Mouse (Mus musculus): ENCODE measurements at regions not wholly inside any gene's neighbourhood (a gene's known extent, or its start where the extent isn't known, plus 50 kb on each side); places are given as distances from the start of the nearest gene placed in this dataset.

DNA sequence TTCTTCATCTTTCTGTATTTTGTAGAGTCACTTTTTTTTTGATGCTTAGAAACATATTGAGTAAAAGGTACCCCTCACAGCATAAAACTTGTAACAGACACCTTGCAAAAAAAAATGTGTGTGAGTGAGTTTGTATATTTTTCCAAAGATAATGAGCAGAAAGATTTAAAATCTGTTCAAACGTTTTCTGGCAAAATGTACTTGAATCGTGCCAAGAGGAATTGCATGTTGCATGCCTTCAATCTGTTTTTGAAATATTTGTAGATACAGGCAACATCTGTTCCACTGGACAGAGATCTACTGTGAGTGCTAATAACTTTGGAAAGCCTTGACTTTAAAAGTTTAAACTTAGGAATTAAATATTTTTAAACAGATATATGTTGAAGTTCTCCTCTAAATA lies 143.5 kb upstream of the Ube2e3 start:
- Histone ChIP-seq H3K36me3 (ENCODE audit: control insufficient read depth, insufficient read depth, low read length) (no peaks in the 10 kb centered on the region), H3K4me3 (replicated peaks; ENCODE audit: low read length) (no peak overlapping the region), H3K9me3 (ENCODE audit: control insufficient read depth, low read length) (no peaks in the 10 kb centered on the region), H3K9ac (ENCODE audit: low read depth, low read length, severe bottlenecking) (no peak overlapping the region), H3K4me2 (replicated peaks; ENCODE audit: low read depth, low read length, severe bottlenecking) (no peak overlapping the region), H3K27ac (replicated peaks; ENCODE audit: low read depth, low read length) (no peak overlapping the region), H3K27me3 (ENCODE audit: control insufficient read depth, insufficient read depth, low read length) (no peaks in the 10 kb centered on the region), H3K4me1 (ENCODE audit: control insufficient read depth, insufficient read depth, low read length) (no peaks in the 10 kb centered on the region)
- no peak for DNase-seq (ENCODE audit: low spot score)
- ATAC-seq (ENCODE audit: low FRiP score, low read depth), result no peak
- 40% methylated on average over 2 of the region's 2 CpGs for WGBS
- no peak for TF ChIP-seq POLR2A (IDR thresholded peaks at IDR 0.05; ENCODE audit: borderline replicate concordance, extremely low read depth, insufficient read depth, insufficient read length)

- no peaks in the 10 kb centered on the region for H3K9me3 ChIP-seq (ENCODE audit: control insufficient read depth, low read length)
- H3K36me3 ChIP-seq (ENCODE audit: control insufficient read depth, insufficient read depth, low read length), result no peaks in the 10 kb centered on the region
- TF ChIP-seq POLR2A (IDR thresholded peaks at IDR 0.05; ENCODE audit: borderline replicate concordance, extremely low read depth, insufficient read depth, insufficient read length), result no peak
- 91% methylated on average over 3 of the region's 3 CpGs for WGBS
- no peak for DNase-seq (ENCODE audit: low spot score)
- H3K4me3 ChIP-seq (replicated peaks; ENCODE audit: low read length), result no peak overlapping the region
- no peaks in the 10 kb centered on the region for H3K4me1 ChIP-seq (ENCODE audit: control insufficient read depth, insufficient read depth, low read length)
- H3K27me3 ChIP-seq (ENCODE audit: control insufficient read depth, insufficient read depth, low read length), result no peaks in the 10 kb centered on the region
- no peak overlapping the region for H3K27ac ChIP-seq (replicated peaks; ENCODE audit: low read depth, low read length)
- H3K9ac ChIP-seq (ENCODE audit: low read depth, low read length, severe bottlenecking), result no peak overlapping the region
- ATAC-seq (ENCODE audit: low FRiP score, low read depth), result no peak
- no peak overlapping the region for H3K4me2 ChIP-seq (replicated peaks; ENCODE audit: low read depth, low read length, severe bottlenecking)
These were observed 144.5 kb upstream of the Ube2e3 start for GRCm38 (mm10) chr2:78723423-78723822.

DNA sequence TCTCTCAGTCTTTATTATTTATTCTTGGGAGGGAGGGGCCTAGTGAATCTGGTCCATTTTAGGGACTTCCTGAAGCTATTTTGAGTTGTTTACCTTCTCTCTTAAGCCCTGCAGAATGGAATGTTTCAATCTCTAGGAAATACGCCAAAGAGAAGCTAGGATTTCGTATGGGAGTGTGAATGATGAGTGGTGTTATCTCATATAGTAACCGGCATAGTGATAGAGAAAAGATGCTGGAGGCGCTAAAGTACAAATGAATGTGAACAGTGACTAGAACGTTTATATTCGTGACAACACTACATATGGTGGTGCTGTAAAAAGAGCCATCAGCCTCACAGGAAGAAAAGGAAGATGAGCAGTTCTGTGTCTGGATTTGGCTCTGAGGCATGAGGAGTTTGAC lies 145.2 kb upstream of the Ube2e3 start:
- no peak for TF ChIP-seq POLR2A (IDR thresholded peaks at IDR 0.05; ENCODE audit: borderline replicate concordance, extremely low read depth, insufficient read depth, insufficient read length)
- H3K4me2 ChIP-seq (replicated peaks; ENCODE audit: low read depth, low read length, severe bottlenecking), result no peak overlapping the region
- H3K4me1 ChIP-seq (ENCODE audit: control insufficient read depth, insufficient read depth, low read length), result no peaks in the 10 kb centered on the region
- H3K9ac ChIP-seq (ENCODE audit: low read depth, low read length, severe bottlenecking), result no peak overlapping the region
- ATAC-seq (ENCODE audit: low FRiP score, low read depth) (no peak), DNase-seq (ENCODE audit: low spot score) (no peak)
- no peaks in the 10 kb centered on the region for H3K27me3 ChIP-seq (ENCODE audit: control insufficient read depth, insufficient read depth, low read length)
- no peak overlapping the region for H3K27ac ChIP-seq (replicated peaks; ENCODE audit: low read depth, low read length)
- H3K9me3 ChIP-seq (ENCODE audit: control insufficient read depth, low read length), result no peaks in the 10 kb centered on the region
- H3K36me3 ChIP-seq (ENCODE audit: control insufficient read depth, insufficient read depth, low read length), result no peaks in the 10 kb centered on the region
- 83% methylated on average over 6 of the region's 6 CpGs for WGBS
- no peak overlapping the region for H3K4me3 ChIP-seq (replicated peaks; ENCODE audit: low read length)

DNA sequence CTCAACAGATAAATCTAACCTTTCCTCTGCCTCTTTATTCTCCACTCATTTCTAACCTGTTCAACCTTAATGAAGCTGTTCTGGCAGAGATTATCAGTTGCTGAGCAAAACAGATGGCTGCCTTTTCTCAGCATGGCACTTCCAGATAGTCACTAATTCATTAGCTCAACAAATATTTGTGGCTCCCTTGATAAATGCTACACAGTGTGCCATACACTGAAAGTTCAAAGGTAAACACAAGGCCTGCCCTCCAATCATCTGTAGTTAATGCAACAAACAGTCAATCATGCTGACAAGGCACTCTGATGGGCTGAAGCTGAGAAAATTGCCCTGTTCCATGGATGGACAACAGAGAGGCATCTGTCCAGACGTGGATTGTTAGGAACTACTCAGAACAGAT lies 149.4 kb upstream of the Ube2e3 start:
- 20% methylated on average over 1 of the region's 1 CpGs for WGBS
- no peaks in the 10 kb centered on the region for H3K9me3 ChIP-seq (ENCODE audit: control insufficient read depth, low read length)
- DNase-seq (ENCODE audit: low spot score) (no peak), ATAC-seq (ENCODE audit: low FRiP score, low read depth) (no peak)
- H3K4me3 ChIP-seq (replicated peaks; ENCODE audit: low read length), result no peak overlapping the region
- no peaks in the 10 kb centered on the region for H3K4me1 ChIP-seq (ENCODE audit: control insufficient read depth, insufficient read depth, low read length)
- H3K27me3 ChIP-seq (ENCODE audit: control insufficient read depth, insufficient read depth, low read length), result no peaks in the 10 kb centered on the region
- H3K36me3 ChIP-seq (ENCODE audit: control insufficient read depth, insufficient read depth, low read length), result no peaks in the 10 kb centered on the region
- no peak overlapping the region for H3K4me2 ChIP-seq (replicated peaks; ENCODE audit: low read depth, low read length, severe bottlenecking)
- no peak overlapping the region for H3K27ac ChIP-seq (replicated peaks; ENCODE audit: low read depth, low read length)
- no peak for TF ChIP-seq POLR2A (IDR thresholded peaks at IDR 0.05; ENCODE audit: borderline replicate concordance, extremely low read depth, insufficient read depth, insufficient read length)
- no peak overlapping the region for H3K9ac ChIP-seq (ENCODE audit: low read depth, low read length, severe bottlenecking)

DNA sequence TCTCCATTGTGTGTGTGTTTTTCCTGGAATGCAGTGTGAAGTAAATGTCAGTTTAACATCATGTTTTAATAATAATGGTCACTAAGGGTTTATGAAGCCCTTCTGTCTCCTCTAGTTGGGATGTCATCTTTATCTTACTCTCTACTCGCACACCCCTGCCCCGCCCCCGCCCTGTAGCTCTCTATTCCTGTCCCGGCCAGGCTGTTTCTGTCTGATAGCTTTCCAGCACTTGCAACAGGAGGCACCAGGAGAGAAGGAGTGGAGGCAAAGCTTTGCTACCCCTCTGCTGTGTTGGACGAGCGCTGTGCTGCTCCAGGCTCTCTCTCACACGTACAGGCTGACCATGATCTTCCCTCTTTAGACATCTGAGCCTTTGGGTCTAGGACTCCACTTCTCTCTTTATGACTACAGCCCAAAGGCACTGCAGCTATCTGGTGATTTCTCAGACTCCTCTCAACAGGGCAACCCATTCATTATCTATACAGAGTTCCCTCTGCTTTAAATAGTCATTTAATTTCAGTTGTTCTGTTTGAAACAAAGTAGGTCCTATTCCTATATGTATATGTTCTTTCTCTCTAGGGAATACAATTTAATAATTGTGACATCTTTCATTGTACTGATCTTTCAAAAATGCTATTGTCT lies 151.6 kb upstream of the Ube2e3 start:
- ATAC-seq (ENCODE audit: low FRiP score, low read depth), result no peak
- TF ChIP-seq POLR2A (IDR thresholded peaks at IDR 0.05; ENCODE audit: borderline replicate concordance, extremely low read depth, insufficient read depth, insufficient read length), result no peak
- Histone ChIP-seq H3K4me2 (replicated peaks; ENCODE audit: low read depth, low read length, severe bottlenecking) (no peak overlapping the region), H3K27me3 (ENCODE audit: control insufficient read depth, insufficient read depth, low read length) (no peaks in the 10 kb centered on the region), H3K27ac (replicated peaks; ENCODE audit: low read depth, low read length) (no peak overlapping the region), H3K4me1 (ENCODE audit: control insufficient read depth, insufficient read depth, low read length) (no peaks in the 10 kb centered on the region), H3K36me3 (ENCODE audit: control insufficient read depth, insufficient read depth, low read length) (no peaks in the 10 kb centered on the region), H3K9me3 (ENCODE audit: control insufficient read depth, low read length) (no peaks in the 10 kb centered on the region), H3K9ac (ENCODE audit: low read depth, low read length, severe bottlenecking) (no peak overlapping the region), H3K4me3 (replicated peaks; ENCODE audit: low read length) (no peak overlapping the region)
- WGBS, result 63% methylated on average over 7 of the region's 7 CpGs
- no peak for DNase-seq (ENCODE audit: low spot score)

DNA sequence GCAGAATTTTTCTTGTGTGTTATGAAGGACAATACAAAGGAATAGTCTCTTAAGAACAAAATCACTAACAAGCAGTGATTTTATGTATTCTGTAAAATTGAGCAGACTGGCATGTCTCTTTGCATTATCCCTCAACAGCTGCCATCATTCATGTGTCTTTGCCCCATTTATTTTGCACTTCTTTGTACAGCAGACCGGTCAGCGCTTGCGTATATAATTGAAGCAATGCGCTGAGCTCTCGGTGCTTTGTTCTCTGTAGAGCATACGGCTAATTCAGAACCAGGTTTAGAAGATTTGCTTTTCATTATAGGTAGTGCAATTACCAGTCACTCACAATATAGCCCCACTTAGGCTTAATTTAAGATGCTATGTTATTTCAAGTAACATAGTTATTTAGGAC lies 173.1 kb upstream of the Ube2e3 start:
- Histone ChIP-seq H3K4me3 (replicated peaks; ENCODE audit: low read length) (no peak overlapping the region), H3K9me3 (ENCODE audit: control insufficient read depth, low read length) (no peaks in the 10 kb centered on the region), H3K4me1 (ENCODE audit: control insufficient read depth, insufficient read depth, low read length) (no peaks in the 10 kb centered on the region), H3K4me2 (replicated peaks; ENCODE audit: low read depth, low read length, severe bottlenecking) (no peak overlapping the region), H3K27me3 (ENCODE audit: control insufficient read depth, insufficient read depth, low read length) (no peaks in the 10 kb centered on the region), H3K27ac (replicated peaks; ENCODE audit: low read depth, low read length) (no peak overlapping the region), H3K9ac (ENCODE audit: low read depth, low read length, severe bottlenecking) (no peak overlapping the region), H3K36me3 (ENCODE audit: control insufficient read depth, insufficient read depth, low read length) (no peaks in the 10 kb centered on the region)
- no peak for ATAC-seq (ENCODE audit: low FRiP score, low read depth)
- WGBS, result 43% methylated on average over 6 of the region's 6 CpGs
- DNase-seq (ENCODE audit: low spot score), result no peak
- no peak for TF ChIP-seq POLR2A (IDR thresholded peaks at IDR 0.05; ENCODE audit: borderline replicate concordance, extremely low read depth, insufficient read depth, insufficient read length)
